Mouse (Mus musculus): ENCODE measurements at regions not wholly inside any gene's neighbourhood (a gene's known extent, or its start where the extent isn't known, plus 50 kb on each side); places are given as distances from the start of the nearest gene placed in this dataset.
A peak's percentile ranks its signal among the peaks of the same experiment; 100 is the strongest.

- no peak overlapping the region for H3K4me2 ChIP-seq (ENCODE audit: low read depth, low read length, poor library complexity, severe bottlenecking)
- TF ChIP-seq CTCF (IDR thresholded peaks at IDR 0.05) = no peak
- WGBS = 83% methylated on average over 15 of the region's 15 CpGs
Measured at GRCm38 (mm10) chr2:180390216-180390996, 55.9 kb upstream of the Gata5 start.

GRCm38 (mm10) chr2:180389486-180389885, 55.0 kb upstream of the Gata5 start:
- Histone ChIP-seq H3K36me3 (ENCODE audit: insufficient read depth, low read length) (no peaks in the 10 kb centered on the region), H3K4me2 (ENCODE audit: low read depth, low read length, poor library complexity, severe bottlenecking) (no peak overlapping the region), H3K27me3 (ENCODE audit: insufficient read depth, low read length) (peaks cover 19% of the 10 kb centered on the region), H3K4me3 (ENCODE audit: low read depth, low read length) (no peak overlapping the region), H3K4me1 (ENCODE audit: insufficient read depth, low read length) (peaks cover 3% of the 10 kb centered on the region; the same call in 1 of the 2 replicates), H3K9me3 (ENCODE audit: low read length) (no peaks in the 10 kb centered on the region), H3K27ac (ENCODE audit: low read depth, low read length) (no peak overlapping the region), H3K9ac (replicated peaks; ENCODE audit: low read length, poor library complexity, severe bottlenecking) (no peak overlapping the region)
- no peak for DNase-seq (ENCODE audit: low spot score)
- 20% methylated on average over 2 of the region's 2 CpGs for WGBS
- no peak for ATAC-seq (ENCODE audit: low FRiP score)
- TF ChIP-seq CTCF (IDR thresholded peaks at IDR 0.05) = no peak

More at GRCm38 (mm10) chr2:180390216-180390996, 55.9 kb upstream of the Gata5 start:
- no peak overlapping the region for H3K27ac ChIP-seq (ENCODE audit: low read depth, low read length)
- H3K36me3 ChIP-seq (ENCODE audit: insufficient read depth, low read length) = no peaks in the 10 kb centered on the region
- peaks cover 14% of the 10 kb centered on the region for H3K27me3 ChIP-seq (ENCODE audit: insufficient read depth, low read length)
- no peak overlapping the region for H3K4me3 ChIP-seq (ENCODE audit: low read depth, low read length)
- no peak for DNase-seq (ENCODE audit: low spot score)
- no peaks in the 10 kb centered on the region for H3K9me3 ChIP-seq (ENCODE audit: low read length)
- no peaks in the 10 kb centered on the region for H3K4me1 ChIP-seq (ENCODE audit: insufficient read depth, low read length)
- ATAC-seq (ENCODE audit: low FRiP score) = no peak
- H3K9ac ChIP-seq (replicated peaks; ENCODE audit: low read length, poor library complexity, severe bottlenecking) = no peak overlapping the region

GRCm38 (mm10) chr2:180389013-180389412, 54.5 kb upstream of the Gata5 start:
- H3K9me3 ChIP-seq (ENCODE audit: low read length) = no peaks in the 10 kb centered on the region
- H3K4me1 ChIP-seq (ENCODE audit: insufficient read depth, low read length) = peaks cover 3% of the 10 kb centered on the region; the same call in 1 of the 2 replicates
- TF ChIP-seq CTCF (IDR thresholded peaks at IDR 0.05) = no peak
- WGBS = 43% methylated on average over 12 of the region's 12 CpGs
- H3K27ac ChIP-seq (ENCODE audit: low read depth, low read length) = no peak overlapping the region
- no peak overlapping the region for H3K9ac ChIP-seq (replicated peaks; ENCODE audit: low read length, poor library complexity, severe bottlenecking)
- peaks cover 19% of the 10 kb centered on the region for H3K27me3 ChIP-seq (ENCODE audit: insufficient read depth, low read length)
- ATAC-seq (ENCODE audit: low FRiP score) (no peak), DNase-seq (ENCODE audit: low spot score) (no peak)
- no peak overlapping the region for H3K4me3 ChIP-seq (ENCODE audit: low read depth, low read length)
- no peak overlapping the region for H3K4me2 ChIP-seq (ENCODE audit: low read depth, low read length, poor library complexity, severe bottlenecking)
- H3K36me3 ChIP-seq (ENCODE audit: insufficient read depth, low read length) = no peaks in the 10 kb centered on the region

- Histone ChIP-seq H3K36me3 (ENCODE audit: insufficient read depth, low read length) (no peaks in the 10 kb centered on the region), H3K4me2 (ENCODE audit: low read depth, low read length, poor library complexity, severe bottlenecking) (no peak overlapping the region), H3K9ac (replicated peaks; ENCODE audit: low read length, poor library complexity, severe bottlenecking) (no peak overlapping the region), H3K4me3 (ENCODE audit: low read depth, low read length) (no peak overlapping the region), H3K27me3 (ENCODE audit: insufficient read depth, low read length) (peaks cover 21% of the 10 kb centered on the region), H3K4me1 (ENCODE audit: insufficient read depth, low read length) (peaks cover 3% of the 10 kb centered on the region; the same call in 1 of the 2 replicates), H3K9me3 (ENCODE audit: low read length) (no peaks in the 10 kb centered on the region), H3K27ac (ENCODE audit: low read depth, low read length) (no peak overlapping the region)
- ATAC-seq (ENCODE audit: low FRiP score) = no peak
- no peak for TF ChIP-seq CTCF (IDR thresholded peaks at IDR 0.05)
- 79% methylated on average over 5 of the region's 5 CpGs for WGBS
- DNase-seq (ENCODE audit: low spot score) = no peak
Measured at GRCm38 (mm10) chr2:180388122-180388521, 53.6 kb upstream of the Gata5 start.

GRCm38 (mm10) chr2:180387305-180387704, 52.8 kb upstream of the Gata5 start:
- DNase-seq (ENCODE audit: low spot score) (no peak), ATAC-seq (ENCODE audit: low FRiP score) (no peak)
- no peaks in the 10 kb centered on the region for H3K9me3 ChIP-seq (ENCODE audit: low read length)
- H3K4me2 ChIP-seq (ENCODE audit: low read depth, low read length, poor library complexity, severe bottlenecking) = no peak overlapping the region
- no peak overlapping the region for H3K9ac ChIP-seq (replicated peaks; ENCODE audit: low read length, poor library complexity, severe bottlenecking)
- peaks cover 3% of the 10 kb centered on the region; the same call in 1 of the 2 replicates for H3K4me1 ChIP-seq (ENCODE audit: insufficient read depth, low read length)
- WGBS = 48% methylated on average over 2 of the region's 2 CpGs
- H3K36me3 ChIP-seq (ENCODE audit: insufficient read depth, low read length) = no peaks in the 10 kb centered on the region
- H3K4me3 ChIP-seq (ENCODE audit: low read depth, low read length) = no peak overlapping the region
- H3K27me3 ChIP-seq (ENCODE audit: insufficient read depth, low read length) = peaks cover 21% of the 10 kb centered on the region
- TF ChIP-seq CTCF (IDR thresholded peaks at IDR 0.05) = no peak
- H3K27ac ChIP-seq (ENCODE audit: low read depth, low read length) = no peak overlapping the region

- Histone ChIP-seq H3K9me3 (ENCODE audit: low read length) (no peaks in the 10 kb centered on the region), H3K4me3 (ENCODE audit: low read depth, low read length) (peak overlapping the region; percentile 51), H3K36me3 (ENCODE audit: insufficient read depth, low read length) (no peaks in the 10 kb centered on the region), H3K4me2 (ENCODE audit: low read depth, low read length, poor library complexity, severe bottlenecking) (peak overlapping the region; percentile 97), H3K4me1 (ENCODE audit: insufficient read depth, low read length) (peaks cover 3% of the 10 kb centered on the region; the same call in 1 of the 2 replicates), H3K27me3 (ENCODE audit: insufficient read depth, low read length) (peaks cover 17% of the 10 kb centered on the region), H3K27ac (ENCODE audit: low read depth, low read length) (no peak overlapping the region), H3K9ac (replicated peaks; ENCODE audit: low read length, poor library complexity, severe bottlenecking) (peak overlapping the region; percentile 42; the same call in 1 of the 2 replicates)
- no peak; the same call in 1 of the 2 replicates for TF ChIP-seq CTCF (IDR thresholded peaks at IDR 0.05)
- DNase-seq (ENCODE audit: low spot score) = peak; percentile 7
- WGBS = 1% methylated on average over 32 of the region's 35 CpGs
- peak; percentile 49 for ATAC-seq (ENCODE audit: low FRiP score)
Measured at GRCm38 (mm10) chr2:180385967-180386688, 51.6 kb upstream of the Gata5 start.
